Mouse (Mus musculus) heart, postnatal 0 days (tissue): ENCODE results near the gene Plpp1. TPM values are rescaled to one million over a fixed set of nuclear protein-coding genes. Genes with fewer than 3 reads are reported as not detected.

Experiments
- ATAC-seq: fragments of 200-750 bp; cut with Nextera tagmentation; 2 replicates; pipeline ENCODE4 v1.8.0; 2017; ENCODE audit warnings: low read depth, moderate number of reproducible peaks, moderate library complexity; ENCODE audit not compliant: insufficient read depth
- DNase-seq: peaks from one replicate; pipeline ENCODE4 v3.0.0-alpha.2; 2016; ENCODE audit warnings: low spot score
- H3K27ac ChIP-seq: fragments of 300-500 bp; sonication (generic); 2 replicates; pipeline ENCODE4 v1.5.1; 2014; ENCODE audit warnings: low read depth, mild to moderate bottlenecking
- H3K27me3 ChIP-seq: fragments of 300-500 bp; sonication (generic); 2 replicates; pipeline ENCODE4 v1.6.1; 2014; ENCODE audit warnings: low read length, mixed read lengths; ENCODE audit not compliant: control insufficient read depth, insufficient read depth
- H3K36me3 ChIP-seq: fragments of 300-500 bp; sonication (generic); replicated peaks from 2 replicates; pipeline ENCODE4 v1.6.1; 2014; ENCODE audit warnings: low read length, mixed read lengths; ENCODE audit not compliant: control insufficient read depth, insufficient read depth
- H3K4me1 ChIP-seq: fragments of 300-500 bp; sonication (generic); 2 replicates; pipeline ENCODE4 v1.6.1; 2014; ENCODE audit warnings: antibody characterized with exemption; ENCODE audit not compliant: control insufficient read depth, insufficient read depth
- H3K4me2 ChIP-seq: fragments of 300-500 bp; sonication (generic); 2 replicates; pipeline ENCODE4 v1.6.1; 2014; ENCODE audit warnings: low read depth, mild to moderate bottlenecking, low read length, moderate library complexity
- H3K4me3 ChIP-seq: fragments of 300-500 bp; sonication (generic); 2 replicates; pipeline ENCODE4 v1.5.1; 2014; ENCODE audit warnings: low read depth, low read length
- H3K9ac ChIP-seq: fragments of 300-500 bp; sonication (generic); replicated peaks from 2 replicates; pipeline ENCODE4 v1.6.1; 2014; ENCODE audit warnings: low read depth, low read length, mixed read lengths
- H3K9me3 ChIP-seq: fragments of 300-500 bp; sonication (generic); replicated peaks from 2 replicates; pipeline ENCODE4 v1.6.1; 2016; ENCODE audit warnings: low read length; ENCODE audit not compliant: control insufficient read depth
- CTCF ChIP-seq: IDR thresholded peaks from 2 replicates; pipeline ENCODE4 v1.5.1; 2016; ENCODE audit warnings: antibody characterized with exemption, control low read depth, low read depth
- EP300 ChIP-seq: IDR thresholded peaks from 2 replicates; pipeline ENCODE4 v1.6.1; 2016; ENCODE audit warnings: antibody characterized with exemption, low read depth
- WGBS: fragments of 180-500 bp; shearing (Covaris S2); extraction: QIAGEN DNeasy Blood & Tissue Kit; methylation state at CpG from one replicate; pipeline ENCODE4 v1.1.7; 2014; 5-methylcytosine and 5-hydroxymethylcytosine counted together
- polyA plus RNA-seq: library from polyadenylated mRNA; unstranded; fragments of >200 nt; fragmentation: Nextera tagmentation; extraction: Ambion mirVana; gene quantifications from 2 replicates; pipeline ENCODE4 v1.2.1, GENCODE M21; 2015
- total RNA-seq: library from RNA; depleted of rRNA; stranded (reverse); fragments of >200 nt; gene quantifications from 2 replicates; pipeline ENCODE4 v1.2.3, GENCODE M21; 2014; ENCODE audit warnings: low replicate concordance

Plpp1 gene
- total and polyA plus RNA-seq, 2 experiments from 2014 or later: 101 to 129 TPM

DNA sequence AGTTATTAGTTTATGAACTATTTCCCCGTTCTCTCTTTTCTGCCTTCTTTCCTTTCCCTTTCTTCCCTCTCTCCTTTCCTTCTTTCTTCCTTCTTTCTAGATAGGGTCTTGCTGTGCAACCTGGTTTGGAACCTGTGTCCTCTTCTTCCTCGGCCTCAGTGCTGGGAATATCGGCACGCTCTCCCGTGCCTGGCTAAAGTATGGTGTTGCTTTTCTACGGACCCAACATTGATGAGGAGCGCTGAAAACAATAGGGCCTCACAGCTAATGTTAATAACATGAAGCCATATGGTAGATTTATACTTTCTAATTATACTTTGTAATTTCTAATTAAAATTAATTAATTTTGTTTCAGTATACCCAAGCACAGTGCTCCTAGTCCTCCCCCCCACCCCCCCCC, 2.5 kb downstream of the Plpp1 start:
- TF ChIP-seq CTCF: no peak
- no peaks in the 10 kb centered on the region for H3K27me3 ChIP-seq
- ATAC-seq (no peak), DNase-seq (no peak)
- peak overlapping the region; percentile 25 for H3K4me3 ChIP-seq
- H3K4me2 ChIP-seq: peak overlapping the region; percentile 48
- H3K9ac ChIP-seq: no peak overlapping the region
- 0 out of 2 replicates have a peak overlapping the region, but pooled peaks have one; percentile 25 for H3K27ac ChIP-seq
- H3K9me3 ChIP-seq: no peaks in the 10 kb centered on the region
- peaks cover 10% of the 10 kb centered on the region for H3K4me1 ChIP-seq
- H3K36me3 ChIP-seq: peaks cover 28% of the 10 kb centered on the region
- WGBS: 81% methylated on average over 7 of the region's 7 CpGs

DNA sequence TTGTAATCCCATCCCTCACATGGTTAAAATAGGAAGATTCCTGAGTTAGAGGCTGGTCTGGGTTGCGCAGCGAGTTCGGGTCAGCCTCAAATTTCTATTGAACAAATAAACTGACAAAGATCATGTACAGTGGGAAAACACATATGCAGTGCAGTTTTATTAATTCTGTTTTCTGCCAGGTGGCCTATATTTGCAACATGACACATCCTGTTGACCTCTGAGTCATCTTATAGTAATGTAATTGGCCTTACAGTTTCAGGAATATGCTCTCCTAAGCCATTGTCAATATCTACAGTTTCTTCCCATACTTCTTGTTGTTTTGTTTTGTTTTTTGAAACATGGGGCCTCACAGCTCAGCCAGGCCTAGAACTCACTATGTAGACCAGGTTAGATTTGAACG, 3.1 kb downstream of the Plpp1 start:
- WGBS: 77% methylated on average over 4 of the region's 4 CpGs
- Histone ChIP-seq H3K4me1 (peaks cover 10% of the 10 kb centered on the region), H3K4me2 (peak overlapping the region; percentile 48), H3K4me3 (no peak overlapping the region), H3K36me3 (peaks cover 28% of the 10 kb centered on the region), H3K9me3 (no peaks in the 10 kb centered on the region), H3K9ac (no peak overlapping the region), H3K27me3 (no peaks in the 10 kb centered on the region), H3K27ac (no peak overlapping the region)
- DNase-seq (no peak), ATAC-seq (no peak)
- TF ChIP-seq CTCF: no peak
- no peak for TF ChIP-seq EP300

DNA sequence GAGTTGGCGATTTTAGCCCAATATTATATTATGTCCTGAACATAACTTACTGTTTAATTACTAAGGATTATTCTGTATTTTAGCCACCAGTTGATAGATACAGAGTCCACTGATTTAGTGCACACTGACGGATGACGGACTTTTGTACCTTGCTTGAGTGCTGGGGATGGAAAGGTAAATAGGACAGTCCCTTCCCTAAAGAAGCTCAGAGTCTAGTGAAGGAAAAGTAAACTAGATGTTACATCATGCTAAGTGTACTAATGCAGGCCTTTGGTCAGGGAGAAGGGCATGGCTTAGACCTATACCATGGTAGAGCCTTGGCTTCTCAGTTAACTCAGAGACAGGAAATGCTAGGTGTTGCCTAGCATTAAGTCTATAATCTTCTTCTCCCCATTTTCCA, 4.9 kb downstream of the Plpp1 start:
- H3K36me3 ChIP-seq: peaks cover 28% of the 10 kb centered on the region
- H3K4me2 ChIP-seq: no peak overlapping the region
- peaks cover 25% of the 10 kb centered on the region for H3K4me1 ChIP-seq
- H3K27me3 ChIP-seq: no peaks in the 10 kb centered on the region
- ATAC-seq: no peak
- H3K9me3 ChIP-seq: no peaks in the 10 kb centered on the region
- no peak overlapping the region for H3K27ac ChIP-seq
- no peak overlapping the region for H3K4me3 ChIP-seq
- no peak overlapping the region for H3K9ac ChIP-seq
- no peak for TF ChIP-seq EP300
- TF ChIP-seq CTCF: no peak
- no peak for DNase-seq
- 94% methylated on average over 3 of the region's 3 CpGs for WGBS

DNA sequence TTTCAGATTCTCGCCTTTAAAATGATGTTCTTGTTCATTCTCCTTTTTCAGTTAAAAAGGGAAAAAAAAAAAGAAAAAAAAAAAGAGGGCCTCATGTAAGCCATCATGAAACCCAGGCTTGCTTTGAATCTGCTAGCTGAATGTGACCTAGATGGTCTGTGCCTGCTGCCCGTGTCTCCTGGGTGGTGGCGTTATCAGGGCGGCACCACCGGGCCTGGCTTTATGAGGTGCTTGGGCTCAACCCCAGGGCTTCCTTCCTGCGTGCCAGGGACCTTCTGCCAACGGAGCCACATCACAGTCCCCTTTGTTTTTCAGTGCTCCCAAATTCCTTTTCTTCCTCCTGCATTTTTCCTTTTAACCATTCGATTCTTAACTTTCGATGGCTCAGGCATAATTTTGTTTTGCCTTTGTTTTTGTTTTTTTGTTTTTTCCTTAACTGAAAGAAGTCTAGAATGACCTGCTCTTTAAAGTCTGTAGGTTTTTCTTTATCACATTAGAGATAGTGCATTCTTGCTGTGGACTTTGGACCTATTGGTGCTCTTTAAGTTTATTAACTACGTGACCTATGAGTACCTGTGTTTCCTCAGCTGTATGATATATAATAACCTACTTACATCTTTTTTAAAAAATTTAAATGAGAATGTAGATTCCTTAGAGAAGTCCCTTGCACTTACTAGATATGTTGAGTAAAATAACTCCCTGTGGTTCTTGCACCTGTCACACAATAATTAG, 7.5 kb downstream of the Plpp1 start:
- Histone ChIP-seq H3K4me3 (no peak overlapping the region), H3K9ac (no peak overlapping the region), H3K27me3 (no peaks in the 10 kb centered on the region), H3K27ac (no peak overlapping the region), H3K9me3 (no peaks in the 10 kb centered on the region), H3K36me3 (peaks cover 28% of the 10 kb centered on the region), H3K4me1 (peaks cover 25% of the 10 kb centered on the region), H3K4me2 (no peak overlapping the region)
- DNase-seq (no peak), ATAC-seq (no peak)
- WGBS: 71% methylated on average over 10 of the region's 10 CpGs
- TF ChIP-seq CTCF: no peak
- TF ChIP-seq EP300: no peak

DNA sequence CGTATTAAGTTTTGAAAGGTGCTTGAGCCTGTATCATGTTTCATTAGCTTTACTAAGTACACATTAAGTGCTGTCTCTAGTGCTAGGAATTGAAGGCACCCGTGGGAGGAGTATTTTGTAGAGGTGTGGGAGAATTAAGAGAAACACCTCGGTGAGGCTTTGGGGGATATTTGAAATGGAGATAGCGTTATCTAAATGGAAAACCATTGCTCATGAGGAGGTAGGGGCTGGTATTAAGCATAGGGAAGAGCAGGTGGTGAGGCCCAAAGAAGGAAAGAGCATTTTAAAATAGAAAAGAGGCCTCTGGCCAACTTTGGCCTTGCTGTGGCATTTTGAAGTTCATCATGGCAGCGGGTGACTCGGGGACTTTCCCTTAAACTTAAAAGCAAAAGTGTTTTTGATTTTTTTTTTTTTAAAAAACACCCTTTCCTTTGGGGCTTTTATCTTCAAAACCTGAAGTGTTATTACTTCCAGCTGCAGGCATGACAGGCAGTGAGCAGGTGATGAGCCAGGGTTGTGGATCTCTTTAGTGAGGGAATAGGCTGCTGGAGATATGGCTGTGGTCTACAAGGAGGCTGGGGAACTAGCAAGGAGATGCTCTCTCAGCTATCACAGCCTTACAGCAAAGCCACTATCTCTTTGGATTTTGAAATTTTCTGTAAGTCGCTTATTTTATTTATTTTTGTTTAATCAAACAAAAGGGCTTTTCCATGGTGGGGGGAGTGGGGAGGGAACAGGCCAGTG, 9.1 kb downstream of the Plpp1 start:
- DNase-seq: peak; percentile 13
- H3K9me3 ChIP-seq: no peaks in the 10 kb centered on the region
- WGBS: 39% methylated on average over 7 of the region's 7 CpGs

More for the DNA sequence above, 9.1 kb downstream of the Plpp1 start:
- Histone ChIP-seq H3K27ac (peak overlapping the region; percentile 51), H3K4me3 (no peak overlapping the region), H3K4me1 (peaks cover 18% of the 10 kb centered on the region), H3K4me2 (no peak overlapping the region), H3K27me3 (no peaks in the 10 kb centered on the region), H3K36me3 (peaks cover 28% of the 10 kb centered on the region), H3K9ac (no peak overlapping the region)
- TF ChIP-seq EP300 (no peak), CTCF (no peak)
- ATAC-seq: no peak
